Mouse (Mus musculus) neural tube, embryonic 11.5 days (tissue): ENCODE measurements around the gene Nacc2. TPM values are rescaled to one million over a fixed set of nuclear protein-coding genes. Genes with fewer than 3 reads are reported as not detected.

Experiments
- ATAC-seq: fragments of 200-750 bp; cut with Nextera tagmentation; 2 replicates; pipeline ENCODE4 v1.8.0; 2017; ENCODE audit warnings: moderate number of reproducible peaks, mild to moderate bottlenecking, moderate TSS enrichment, moderate library complexity; ENCODE audit not compliant: insufficient read depth, low FRiP score, low TSS enrichment
- DNase-seq: peaks from one replicate; pipeline ENCODE4 v3.0.0-alpha.2; 2015; ENCODE audit warnings: low spot score
- H3K27ac ChIP-seq: fragments of 300-500 bp; sonication (generic); 2 replicates; pipeline ENCODE4 v1.5.1; 2014; ENCODE audit warnings: low read depth, mild to moderate bottlenecking, low read length
- H3K27me3 ChIP-seq: fragments of 300-500 bp; sonication (generic); 2 replicates; pipeline ENCODE4 v1.6.1; 2014; ENCODE audit warnings: mild to moderate bottlenecking, low read length, mixed read lengths; ENCODE audit not compliant: control insufficient read depth, insufficient read depth
- H3K36me3 ChIP-seq: fragments of 300-500 bp; sonication (generic); 2 replicates; pipeline ENCODE4 v1.6.1; 2014; ENCODE audit warnings: mild to moderate bottlenecking, low read length, moderate library complexity, mixed read lengths; ENCODE audit not compliant: control insufficient read depth, insufficient read depth
- H3K4me1 ChIP-seq: fragments of 300-500 bp; sonication (generic); 2 replicates; pipeline ENCODE4 v1.6.1; 2014; ENCODE audit warnings: low read length, mixed read lengths; ENCODE audit not compliant: control insufficient read depth, insufficient read depth
- H3K4me2 ChIP-seq: fragments of 300-500 bp; sonication (generic); 2 replicates; pipeline ENCODE4 v1.6.1; 2014; ENCODE audit warnings: low read depth, mild to moderate bottlenecking, moderate library complexity
- H3K4me3 ChIP-seq: fragments of 300-500 bp; sonication (generic); 2 replicates; pipeline ENCODE4 v1.5.1; 2014; ENCODE audit warnings: low read depth, low read length
- H3K9ac ChIP-seq: fragments of 300-500 bp; sonication (generic); 2 replicates; pipeline ENCODE4 v1.6.1; 2014; ENCODE audit warnings: mild to moderate bottlenecking, low read length
- H3K9me3 ChIP-seq: fragments of 300-500 bp; sonication (generic); 2 replicates; pipeline ENCODE4 v1.6.1; 2016; ENCODE audit warnings: low read length; ENCODE audit not compliant: control insufficient read depth
- WGBS: fragments of 180-500 bp; shearing (Covaris S2); extraction: QIAGEN DNeasy Blood & Tissue Kit; methylation state at CpG from one replicate; pipeline ENCODE4 v1.1.7; 2014; 5-methylcytosine and 5-hydroxymethylcytosine counted together
- polyA plus RNA-seq: library from polyadenylated mRNA; unstranded; fragments of >200 nt; fragmentation: Nextera tagmentation; extraction: Ambion mirVana; gene quantifications from 2 replicates; pipeline ENCODE4 v1.2.1, GENCODE M21; 2014

Nacc2 gene
- polyA plus RNA-seq, 1 experiment from 2014 or later, result 9.8 TPM

DNA sequence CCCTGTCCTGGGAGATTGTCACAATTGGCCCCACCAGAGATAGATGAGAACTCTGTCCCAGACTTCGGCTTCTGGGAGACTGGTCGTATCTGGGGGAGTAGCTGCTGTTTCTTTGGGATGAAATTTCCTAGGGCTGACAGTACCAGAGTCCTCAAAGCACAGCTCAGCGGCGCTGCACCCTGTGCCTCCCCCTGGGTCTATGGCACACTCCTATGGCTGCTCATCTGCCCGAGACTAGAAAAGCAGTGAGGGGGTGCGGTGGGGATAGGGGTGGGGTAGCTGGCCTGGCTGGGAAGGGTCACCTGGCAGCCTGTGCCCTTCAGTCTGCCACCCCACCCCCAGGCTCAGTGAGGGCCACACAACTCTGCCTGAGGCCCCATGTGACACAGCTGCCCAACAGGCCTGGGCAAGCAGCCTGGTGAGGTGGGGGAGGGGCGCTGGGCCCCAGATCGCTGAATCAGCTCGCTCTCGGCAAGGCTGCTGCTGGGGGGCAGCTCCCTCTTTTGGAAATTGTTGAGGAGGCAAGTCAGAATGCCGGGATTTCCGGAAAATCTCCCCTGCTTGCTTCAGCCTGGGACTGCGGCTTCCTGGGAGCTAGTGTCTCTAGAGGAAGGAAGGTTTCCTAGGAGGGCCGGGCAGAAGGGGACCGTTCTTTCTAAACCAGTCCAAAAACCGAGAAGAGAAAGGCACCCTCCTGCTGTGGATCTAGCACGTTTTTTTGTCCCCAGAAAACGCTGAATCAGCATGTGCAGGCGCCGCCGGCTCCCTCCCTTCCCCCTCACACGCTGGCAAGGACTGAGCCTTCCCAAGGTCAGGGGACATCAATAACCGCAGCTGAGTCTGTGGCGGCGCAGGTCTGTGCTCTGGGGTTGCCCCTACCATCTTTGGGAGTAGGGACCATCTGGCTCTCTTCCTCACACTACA, 9.9 kb upstream of the Nacc2 start:
- Histone ChIP-seq H3K36me3 (no peaks in the 10 kb centered on the region; the same call in 1 of the 2 replicates), H3K9me3 (no peaks in the 10 kb centered on the region), H3K27me3 (no peaks in the 10 kb centered on the region), H3K4me3 (peak overlapping the region; percentile 26), H3K4me2 (peak overlapping the region; percentile 45), H3K4me1 (peaks cover 22% of the 10 kb centered on the region), H3K27ac (peak overlapping the region; percentile 94), H3K9ac (peak overlapping the region; percentile 63)
- peak; percentile 86 for ATAC-seq
- DNase-seq, result peak; percentile 86
- 2% methylated on average over 25 of the region's 25 CpGs for WGBS

DNA sequence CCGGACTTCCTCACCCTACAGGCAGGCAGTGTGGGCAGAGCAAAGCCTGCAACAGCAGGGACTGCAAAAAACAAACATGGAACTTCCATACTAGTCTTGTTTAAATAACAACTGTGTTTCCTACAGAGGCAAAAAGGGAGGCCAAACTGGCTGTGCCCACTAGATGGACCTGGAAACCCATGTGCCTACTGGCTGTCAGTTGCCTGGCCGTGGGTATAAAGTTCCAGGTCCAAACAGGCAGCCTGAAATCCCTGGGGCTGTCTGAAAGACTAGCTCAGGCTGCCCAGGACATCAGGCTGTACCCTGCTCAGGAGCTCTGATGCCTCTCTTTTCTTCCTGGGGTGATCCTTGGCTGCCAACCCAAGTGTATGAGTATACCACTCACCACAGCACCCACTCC, 8.3 kb upstream of the Nacc2 start:
- no peaks in the 10 kb centered on the region for H3K27me3 ChIP-seq
- ATAC-seq, result no peak
- H3K9ac ChIP-seq, result no peak overlapping the region
- H3K4me3 ChIP-seq, result no peak overlapping the region
- H3K4me2 ChIP-seq, result no peak overlapping the region
- H3K36me3 ChIP-seq, result no peaks in the 10 kb centered on the region
- no peaks in the 10 kb centered on the region for H3K9me3 ChIP-seq
- WGBS, result 81% methylated on average over 2 of the region's 2 CpGs
- DNase-seq, result no peak
- H3K4me1 ChIP-seq, result peaks cover 22% of the 10 kb centered on the region
- no peak overlapping the region for H3K27ac ChIP-seq

- DNase-seq, result no peak
- ATAC-seq, result no peak
- Histone ChIP-seq H3K27ac (no peak overlapping the region), H3K4me3 (no peak overlapping the region), H3K4me1 (peaks cover 22% of the 10 kb centered on the region), H3K27me3 (no peaks in the 10 kb centered on the region), H3K9ac (no peak overlapping the region), H3K36me3 (no peaks in the 10 kb centered on the region), H3K9me3 (no peaks in the 10 kb centered on the region), H3K4me2 (no peak overlapping the region)
- 53% methylated on average over 3 of the region's 3 CpGs for WGBS
Measured at GRCm38 (mm10) chr2:26129962-26130361, 6.9 kb upstream of the Nacc2 start.

DNA sequence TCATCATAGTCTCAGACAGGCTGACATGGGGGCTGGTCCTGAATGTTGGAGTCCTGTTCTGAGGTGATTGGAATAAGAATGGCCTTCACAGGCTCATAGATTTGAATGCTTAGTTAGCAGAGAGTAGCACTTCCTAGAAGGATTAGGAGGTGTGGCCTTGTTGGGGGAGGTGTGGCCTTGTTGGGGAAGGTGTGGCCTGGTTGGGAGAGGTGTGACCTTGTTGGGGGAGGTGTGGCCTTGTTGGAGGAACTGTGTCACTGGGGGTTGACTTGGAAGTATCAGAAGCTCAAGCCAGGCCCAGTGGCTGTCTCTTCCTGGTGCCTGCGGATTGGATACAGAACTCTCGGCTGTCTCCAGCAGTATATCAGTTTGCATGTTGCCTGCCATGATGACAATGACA, 6.3 kb upstream of the Nacc2 start:
- Histone ChIP-seq H3K9me3 (no peaks in the 10 kb centered on the region), H3K36me3 (no peaks in the 10 kb centered on the region), H3K4me3 (no peak overlapping the region), H3K4me1 (peaks cover 22% of the 10 kb centered on the region), H3K4me2 (no peak overlapping the region), H3K9ac (no peak overlapping the region), H3K27ac (no peak overlapping the region), H3K27me3 (no peaks in the 10 kb centered on the region)
- no peak for ATAC-seq
- no peak for DNase-seq
- 96% methylated on average over 2 of the region's 2 CpGs for WGBS

DNA sequence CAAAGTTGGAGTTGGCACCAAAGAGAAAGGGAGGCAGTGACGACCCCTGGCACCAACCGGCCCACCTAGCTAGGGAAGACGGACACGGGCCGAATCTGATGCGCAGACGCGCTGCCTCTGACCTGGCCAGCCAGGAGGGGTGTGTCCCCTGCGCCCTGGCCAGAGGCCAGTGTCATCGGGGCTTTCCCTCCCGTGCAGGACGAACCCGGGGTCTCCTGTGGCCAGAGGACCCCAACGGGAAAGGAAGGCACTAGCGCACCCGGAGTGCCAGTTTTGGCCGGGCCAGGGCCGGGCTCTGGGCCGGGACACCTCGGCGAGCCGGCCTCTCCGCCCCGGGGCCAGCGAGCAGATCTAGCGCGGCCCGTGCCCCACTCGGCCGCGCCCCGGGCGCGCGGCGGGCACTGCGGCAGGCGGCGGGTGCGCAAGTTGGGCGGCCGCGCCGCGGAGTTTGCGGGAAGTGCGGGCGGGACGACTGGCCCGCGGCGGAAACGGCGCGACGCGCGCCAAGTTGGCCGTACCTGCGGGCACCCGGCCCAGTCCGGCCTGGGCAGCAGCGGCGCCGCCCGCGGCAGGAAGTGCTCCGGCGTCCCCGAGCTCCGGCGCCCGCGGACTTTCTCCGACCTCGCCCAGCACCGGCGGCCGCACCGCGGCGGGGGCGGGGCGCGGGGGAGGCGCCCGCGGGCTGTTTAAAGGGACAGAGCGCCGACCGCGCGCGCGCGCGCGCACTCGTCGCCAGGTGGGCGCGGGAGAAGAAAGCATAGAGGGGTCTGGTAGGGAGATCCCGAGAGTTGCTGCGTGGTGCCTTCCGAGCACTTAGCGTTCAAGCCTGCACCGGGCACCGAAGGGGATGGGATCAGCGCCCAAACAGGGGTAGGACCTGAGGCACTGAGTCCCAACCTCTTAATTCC, 595 bp downstream of the Nacc2 start:
- Histone ChIP-seq H3K4me3 (peak overlapping the region; percentile 75), H3K36me3 (no peaks in the 10 kb centered on the region), H3K9me3 (no peaks in the 10 kb centered on the region), H3K27me3 (peaks cover 29% of the 10 kb centered on the region), H3K4me2 (peak overlapping the region; percentile 95), H3K9ac (peak overlapping the region; percentile 55), H3K27ac (no peak overlapping the region), H3K4me1 (peaks cover 12% of the 10 kb centered on the region)
- ATAC-seq (0 out of 2 replicates have a peak, but pooled peaks have one; percentile 20), DNase-seq (peak; percentile 58)
- WGBS, result under 1% methylated on average over 69 of the region's 109 CpGs

- Histone ChIP-seq H3K4me2 (peak overlapping the region; percentile 95), H3K9me3 (no peaks in the 10 kb centered on the region), H3K27ac (no peak overlapping the region), H3K4me1 (peaks cover 12% of the 10 kb centered on the region), H3K9ac (no peak overlapping the region), H3K4me3 (peak overlapping the region; percentile 75), H3K36me3 (no peaks in the 10 kb centered on the region), H3K27me3 (peaks cover 29% of the 10 kb centered on the region)
- no peak for DNase-seq
- 19% methylated on average over 17 of the region's 17 CpGs for WGBS
- no peak for ATAC-seq
Measured at GRCm38 (mm10) chr2:26121541-26122083, 1.4 kb downstream of the Nacc2 start.

DNA sequence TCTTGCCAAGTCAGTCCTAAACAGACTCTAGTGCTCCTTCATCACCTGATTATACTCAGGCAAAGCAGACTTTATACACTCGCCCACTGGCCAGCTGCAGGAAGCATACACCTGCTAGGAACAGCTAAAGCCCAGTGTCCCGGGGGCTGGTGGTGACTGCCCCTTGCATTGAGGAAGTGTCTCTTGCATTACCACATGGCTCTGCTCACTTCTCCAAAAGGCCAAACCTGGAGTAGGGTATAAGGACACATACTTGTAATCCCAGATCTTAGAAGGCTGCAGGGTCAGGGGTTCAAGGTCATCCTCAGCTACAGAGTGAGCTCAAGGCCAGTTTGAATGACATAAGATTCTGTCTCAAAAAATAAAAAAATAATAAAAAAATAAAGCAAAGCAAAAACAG, 3.4 kb downstream of the Nacc2 start:
- Histone ChIP-seq H3K36me3 (no peaks in the 10 kb centered on the region), H3K27me3 (peaks cover 29% of the 10 kb centered on the region), H3K9me3 (no peaks in the 10 kb centered on the region), H3K4me2 (no peak overlapping the region), H3K4me1 (peaks cover 12% of the 10 kb centered on the region), H3K4me3 (no peak overlapping the region), H3K27ac (no peak overlapping the region), H3K9ac (no peak overlapping the region)
- no peak for DNase-seq
- 80% methylated on average over 2 of the region's 2 CpGs for WGBS
- no peak for ATAC-seq

GRCm38 (mm10) chr2:26119310-26119592, 3.8 kb downstream of the Nacc2 start:
- no peak overlapping the region for H3K9ac ChIP-seq
- H3K36me3 ChIP-seq, result no peaks in the 10 kb centered on the region
- peaks cover 12% of the 10 kb centered on the region for H3K4me1 ChIP-seq
- H3K27me3 ChIP-seq, result peaks cover 29% of the 10 kb centered on the region
- H3K4me3 ChIP-seq, result no peak overlapping the region
- no peak for ATAC-seq
- H3K9me3 ChIP-seq, result no peaks in the 10 kb centered on the region
- no peak for DNase-seq
- 13% methylated on average over 2 of the region's 2 CpGs for WGBS
- no peak overlapping the region for H3K4me2 ChIP-seq
- no peak overlapping the region for H3K27ac ChIP-seq
